Mouse (Mus musculus): Measurements from ENCODE around the gene Slc25a1. TPM values are rescaled to one million over a fixed set of nuclear protein-coding genes. Genes with fewer than 3 reads are reported as not detected.

The Slc25a1 gene
- polyA plus RNA-seq, 1 experiment from 2014 or later, result 107 TPM

DNA sequence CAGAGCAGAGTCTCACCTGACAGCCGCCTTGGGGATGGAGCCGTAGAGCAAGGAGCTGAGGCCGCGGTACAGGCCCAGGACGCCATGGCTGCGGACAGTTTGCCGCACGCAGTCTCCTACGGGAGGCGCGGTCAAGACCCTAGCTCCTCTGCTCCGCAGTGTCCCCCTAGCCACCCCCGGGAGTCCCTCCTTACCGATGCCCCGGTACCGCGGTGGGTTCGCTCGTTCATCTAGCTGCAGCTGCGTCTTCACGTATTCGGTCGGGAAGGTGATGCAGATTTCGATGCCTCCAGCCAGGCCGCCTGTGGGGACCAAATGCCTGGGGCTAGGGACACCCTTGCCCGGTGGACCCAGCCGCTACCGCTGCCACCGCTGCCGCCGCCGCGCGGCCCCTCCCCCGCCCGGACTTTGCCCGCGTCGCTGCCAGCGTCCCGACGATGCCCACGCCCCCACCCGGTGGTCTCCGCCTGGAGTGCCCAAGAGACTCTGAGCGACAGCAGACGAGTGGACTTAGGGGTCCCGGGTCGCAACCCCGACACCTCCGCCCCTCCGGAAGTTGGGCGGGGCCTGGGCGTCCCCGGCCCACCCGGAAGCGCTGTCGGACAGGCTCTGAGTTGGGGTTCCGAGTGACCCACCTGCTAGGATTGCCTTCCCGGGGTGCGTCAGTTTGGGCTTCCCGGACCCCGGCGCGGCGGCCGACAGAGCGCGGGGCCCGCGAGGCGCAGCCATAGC is 502 bp downstream of the Slc25a1 start:
- peak; percentile 53 for ATAC-seq (ENCODE audit: low FRiP score, low TSS enrichment)
- WGBS, result under 1% methylated on average over 71 of the region's 72 CpGs
- no peaks in the 10 kb centered on the region for H3K9me3 ChIP-seq (ENCODE audit: low read length)

DNA sequence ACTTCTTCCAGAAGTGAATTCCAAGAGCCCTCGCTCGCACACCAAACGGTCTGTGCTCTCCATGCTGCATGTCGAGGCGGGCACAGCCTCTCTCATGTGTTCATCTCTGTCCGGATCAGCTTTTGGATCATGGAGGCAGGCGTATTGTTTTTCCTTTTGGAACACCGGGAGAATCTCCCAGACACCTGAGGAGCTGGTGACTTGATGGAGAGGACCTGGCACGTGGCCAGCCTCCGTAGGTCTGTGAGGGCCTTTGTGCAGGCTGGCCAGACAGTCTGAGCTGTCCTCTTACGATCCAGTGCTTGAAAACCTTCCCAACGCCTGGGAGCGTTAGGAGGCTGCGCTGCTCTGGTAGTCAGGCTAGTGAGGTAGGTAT is 5.9 kb downstream of the Slc25a1 start:
- under 1% methylated on average over 14 of the region's 14 CpGs for WGBS
- H3K27me3 ChIP-seq (ENCODE audit: insufficient read depth, low read length), result peaks cover 21% of the 10 kb centered on the region
- peaks cover 11% of the 10 kb centered on the region for H3K36me3 ChIP-seq (ENCODE audit: insufficient read depth, low read length)
- peak overlapping the region; percentile 71 for H3K4me2 ChIP-seq (replicated peaks; ENCODE audit: low read depth, low read length)
- H3K4me1 ChIP-seq (ENCODE audit: insufficient read depth, low read length), result peaks cover 25% of the 10 kb centered on the region
- H3K4me3 ChIP-seq (ENCODE audit: low read length), result peak overlapping the region; percentile 89
- peak overlapping the region; percentile 92 for H3K9ac ChIP-seq (replicated peaks; ENCODE audit: low read length)
- 0 out of 2 replicates have a peak, but pooled peaks have one; percentile 3 for ATAC-seq (ENCODE audit: low FRiP score, low TSS enrichment)
- no peaks in the 10 kb centered on the region for H3K9me3 ChIP-seq (ENCODE audit: low read length)
- H3K27ac ChIP-seq (ENCODE audit: low read length), result peak overlapping the region; percentile 84

More for the DNA sequence above, 502 bp downstream of the Slc25a1 start:
- H3K4me1 ChIP-seq (ENCODE audit: insufficient read depth, low read length), result peaks cover 15% of the 10 kb centered on the region
- H3K27ac ChIP-seq (ENCODE audit: low read length), result peak overlapping the region; percentile 95
- peak overlapping the region; percentile 83 for H3K9ac ChIP-seq (replicated peaks; ENCODE audit: low read length)
- H3K36me3 ChIP-seq (ENCODE audit: insufficient read depth, low read length), result peaks cover 11% of the 10 kb centered on the region
- peak overlapping the region; percentile 99 for H3K4me2 ChIP-seq (replicated peaks; ENCODE audit: low read depth, low read length)
- peak overlapping the region; percentile 72 for H3K4me3 ChIP-seq (ENCODE audit: low read length)
- H3K27me3 ChIP-seq (ENCODE audit: insufficient read depth, low read length), result no peaks in the 10 kb centered on the region

DNA sequence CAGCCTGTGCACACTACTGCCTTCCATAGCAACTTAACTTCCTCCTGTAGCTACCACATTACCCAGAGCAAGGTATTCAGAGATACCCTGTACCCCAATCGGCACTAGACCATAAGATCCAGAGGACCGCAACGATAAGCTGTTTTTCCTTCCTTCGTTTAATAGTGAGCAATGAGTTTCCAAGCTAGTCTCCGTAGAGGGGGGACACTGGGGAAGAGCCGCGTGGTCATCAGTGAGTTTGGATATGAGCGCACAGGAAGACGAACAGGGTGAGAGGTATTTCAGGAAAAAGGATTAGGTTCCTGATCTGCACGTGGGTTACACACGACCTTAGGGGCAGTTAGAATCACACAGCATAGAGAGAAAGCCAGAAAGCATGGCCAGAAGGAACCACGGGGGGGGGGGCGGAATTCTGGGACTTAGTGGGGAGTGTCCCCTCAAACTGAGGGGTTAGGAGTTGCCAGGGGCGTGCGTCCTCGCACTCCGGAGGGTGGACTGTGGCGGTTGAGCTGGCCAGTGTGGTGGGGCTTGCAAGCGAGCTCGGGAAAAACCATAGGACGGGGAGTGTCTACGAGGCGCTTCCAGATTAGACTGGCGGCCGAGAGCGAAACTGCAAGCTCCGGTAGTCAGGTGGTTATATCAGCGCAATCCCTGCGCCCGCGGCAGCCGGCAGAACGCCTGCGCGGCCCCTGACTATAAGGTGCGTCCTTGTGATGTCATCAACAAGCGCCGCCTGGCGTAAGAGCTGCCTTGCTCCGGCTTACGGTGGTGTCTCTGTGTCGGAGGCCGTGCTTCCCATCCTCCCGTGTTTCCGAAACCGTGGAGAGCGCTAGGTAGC is 6.5 kb downstream of the Slc25a1 start:
- H3K9me3 ChIP-seq (ENCODE audit: low read length), result no peaks in the 10 kb centered on the region
- H3K4me3 ChIP-seq (ENCODE audit: low read length), result peak overlapping the region; percentile 89
- H3K4me1 ChIP-seq (ENCODE audit: insufficient read depth, low read length), result peaks cover 19% of the 10 kb centered on the region
- 2% methylated on average over 47 of the region's 47 CpGs for WGBS
- H3K27me3 ChIP-seq (ENCODE audit: insufficient read depth, low read length), result peaks cover 26% of the 10 kb centered on the region
- peaks cover 11% of the 10 kb centered on the region for H3K36me3 ChIP-seq (ENCODE audit: insufficient read depth, low read length)
- peak overlapping the region; percentile 92 for H3K9ac ChIP-seq (replicated peaks; ENCODE audit: low read length)
- H3K4me2 ChIP-seq (replicated peaks; ENCODE audit: low read depth, low read length), result peak overlapping the region; percentile 71
- peak overlapping the region; percentile 90 for H3K27ac ChIP-seq (ENCODE audit: low read length)
- ATAC-seq (ENCODE audit: low FRiP score, low TSS enrichment), result peak; percentile 93

DNA sequence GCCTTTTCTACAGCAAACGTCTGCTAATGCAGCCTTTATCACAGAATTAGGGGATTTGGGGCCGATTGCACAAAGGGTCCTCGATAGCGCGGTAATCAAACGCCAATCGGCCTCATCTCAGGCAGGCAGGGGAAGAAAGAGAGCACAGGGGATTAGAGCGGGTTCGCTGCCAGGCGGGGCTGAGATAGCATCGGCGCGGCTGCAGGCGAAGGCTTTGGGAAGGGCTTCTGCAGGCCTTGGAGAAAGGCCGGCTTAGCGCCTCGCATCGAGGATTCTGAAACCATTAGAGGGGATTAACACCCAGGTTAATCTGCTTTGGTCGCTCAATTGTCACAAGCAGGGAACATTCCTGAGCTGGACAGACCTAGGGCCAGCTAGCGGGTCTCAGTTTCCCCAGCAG is 7.4 kb downstream of the Slc25a1 start:
- peaks cover 18% of the 10 kb centered on the region for H3K4me1 ChIP-seq (ENCODE audit: insufficient read depth, low read length)
- H3K9me3 ChIP-seq (ENCODE audit: low read length), result no peaks in the 10 kb centered on the region
- peaks cover 10% of the 10 kb centered on the region for H3K36me3 ChIP-seq (ENCODE audit: insufficient read depth, low read length)
- peak overlapping the region; percentile 46 for H3K9ac ChIP-seq (replicated peaks; ENCODE audit: low read length)
- H3K27ac ChIP-seq (ENCODE audit: low read length), result no peak overlapping the region
- peaks cover 35% of the 10 kb centered on the region for H3K27me3 ChIP-seq (ENCODE audit: insufficient read depth, low read length)
- no peak for ATAC-seq (ENCODE audit: low FRiP score, low TSS enrichment)
- 13% methylated on average over 20 of the region's 20 CpGs for WGBS
- peak overlapping the region; percentile 71; the same call in 1 of the 2 replicates for H3K4me2 ChIP-seq (replicated peaks; ENCODE audit: low read depth, low read length)
- H3K4me3 ChIP-seq (ENCODE audit: low read length), result no peak overlapping the region

DNA sequence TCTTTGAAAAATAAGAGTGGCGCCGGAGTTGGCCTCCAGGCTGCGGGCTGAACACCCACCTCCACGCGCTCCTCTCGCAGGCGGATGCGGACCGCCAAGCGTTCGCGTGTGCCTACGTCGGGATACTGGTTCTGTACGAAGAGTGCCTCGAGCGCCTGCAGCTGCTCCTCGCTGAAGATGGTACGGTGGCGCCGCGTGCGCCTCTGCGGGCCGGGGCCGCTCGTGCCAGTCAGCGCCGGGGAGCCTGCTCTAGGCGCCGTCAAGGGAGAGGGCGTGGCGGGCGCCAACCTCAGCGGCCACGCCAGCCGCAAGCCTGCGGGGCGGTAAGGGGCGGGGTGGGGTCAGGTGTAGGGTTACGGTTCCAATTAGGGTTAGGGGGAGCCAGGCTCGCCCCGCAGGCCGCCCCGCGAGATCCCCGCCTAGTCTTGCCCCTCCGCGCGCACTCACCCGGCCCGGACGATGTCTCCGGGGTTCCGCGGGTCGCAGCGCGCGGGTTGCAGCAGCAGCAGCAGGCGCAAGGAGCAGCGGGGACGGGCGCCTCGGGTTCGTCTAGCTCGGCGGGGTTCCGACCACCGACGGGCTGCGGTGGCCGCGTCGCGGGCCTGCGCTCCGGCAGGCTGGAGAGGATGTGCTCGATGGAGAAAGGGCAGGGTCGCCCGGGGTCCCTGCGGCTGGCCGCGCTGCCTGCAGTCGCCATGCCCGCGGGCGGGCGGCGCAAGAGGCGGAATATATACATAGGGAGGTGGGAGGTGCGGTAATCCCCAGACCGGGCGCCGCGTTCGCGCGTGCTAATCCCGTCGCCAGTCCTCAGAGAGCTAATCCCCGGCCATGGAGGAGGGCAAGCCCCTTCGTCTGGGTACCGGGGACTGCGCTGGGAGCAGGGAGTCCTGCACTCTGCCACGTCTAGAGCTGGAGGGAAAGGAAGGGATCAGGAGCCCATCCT is 13.4 kb downstream of the Slc25a1 start, which contains the start of gene Gsc2:
Gene Gsc2 (minus strand): TSS at position 753 of the 943 bp plus-strand sequence.
- H3K9ac ChIP-seq (replicated peaks; ENCODE audit: low read length), result peak within 1 kb of the TSS; percentile 40
- peaks cover 65% of the 10 kb centered on the region for H3K27me3 ChIP-seq (ENCODE audit: insufficient read depth, low read length)
- peak within 1 kb of the TSS; percentile 74 for H3K4me2 ChIP-seq (replicated peaks; ENCODE audit: low read depth, low read length)
- WGBS, result under 1% methylated on average over 99 of the region's 106 CpGs
- no peak within 1 kb of the TSS for H3K27ac ChIP-seq (ENCODE audit: low read length)
- peak within 1 kb of the TSS; percentile 45 for H3K4me3 ChIP-seq (ENCODE audit: low read length)
- H3K9me3 ChIP-seq (ENCODE audit: low read length), result no peaks in the 10 kb centered on the region
- peak; percentile 11; the same call in 1 of the 2 replicates for ATAC-seq (ENCODE audit: low FRiP score, low TSS enrichment)
- H3K36me3 ChIP-seq (ENCODE audit: insufficient read depth, low read length), result no peaks in the 10 kb centered on the region
- peaks cover 21% of the 10 kb centered on the region for H3K4me1 ChIP-seq (ENCODE audit: insufficient read depth, low read length)

DNA sequence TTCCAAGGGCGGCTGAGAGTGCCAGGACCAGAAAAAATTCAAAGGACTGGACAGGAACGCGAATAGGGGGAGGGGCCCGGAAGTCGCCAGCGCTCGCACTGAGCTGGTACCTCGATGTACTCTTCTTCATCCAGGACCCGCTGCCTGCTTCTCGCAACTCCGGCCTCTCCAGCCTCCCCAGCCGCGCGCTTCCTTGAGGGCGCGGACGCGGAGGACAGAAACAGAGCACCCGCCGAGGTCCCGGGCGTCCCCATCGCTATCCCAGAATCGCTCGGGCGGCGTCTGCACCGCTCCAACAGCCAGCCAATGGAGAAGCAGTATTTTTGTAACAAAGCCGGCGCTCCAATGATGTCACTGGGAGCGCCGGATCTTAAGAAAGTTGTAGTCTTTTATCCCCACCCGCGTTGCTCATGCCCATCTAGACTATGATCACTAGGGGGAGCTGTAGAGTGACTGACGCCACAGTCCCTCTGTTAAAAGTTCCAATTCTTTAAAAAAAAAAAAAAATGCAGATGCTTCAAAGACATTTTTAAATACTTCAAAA is 16.9 kb downstream of the Slc25a1 start, which contains the start of gene Ess2:
Gene Ess2 (minus strand): TSS at position 297 of the 544 bp plus-strand sequence.
- WGBS, result 0% methylated on average over 35 of the region's 35 CpGs
- no peak within 1 kb of the TSS for H3K27ac ChIP-seq (ENCODE audit: low read length)
- ATAC-seq (ENCODE audit: low FRiP score, low TSS enrichment), result peak; percentile 93
- H3K9ac ChIP-seq (replicated peaks; ENCODE audit: low read length), result peak within 1 kb of the TSS; percentile 75
- peaks cover 46% of the 10 kb centered on the region for H3K27me3 ChIP-seq (ENCODE audit: insufficient read depth, low read length)
- H3K4me2 ChIP-seq (replicated peaks; ENCODE audit: low read depth, low read length), result peak within 1 kb of the TSS; percentile 97
- peaks cover 26% of the 10 kb centered on the region for H3K36me3 ChIP-seq (ENCODE audit: insufficient read depth, low read length)
- H3K4me1 ChIP-seq (ENCODE audit: insufficient read depth, low read length), result peaks cover 21% of the 10 kb centered on the region
- no peaks in the 10 kb centered on the region for H3K9me3 ChIP-seq (ENCODE audit: low read length)
- peak within 1 kb of the TSS; percentile 94 for H3K4me3 ChIP-seq (ENCODE audit: low read length)

DNA sequence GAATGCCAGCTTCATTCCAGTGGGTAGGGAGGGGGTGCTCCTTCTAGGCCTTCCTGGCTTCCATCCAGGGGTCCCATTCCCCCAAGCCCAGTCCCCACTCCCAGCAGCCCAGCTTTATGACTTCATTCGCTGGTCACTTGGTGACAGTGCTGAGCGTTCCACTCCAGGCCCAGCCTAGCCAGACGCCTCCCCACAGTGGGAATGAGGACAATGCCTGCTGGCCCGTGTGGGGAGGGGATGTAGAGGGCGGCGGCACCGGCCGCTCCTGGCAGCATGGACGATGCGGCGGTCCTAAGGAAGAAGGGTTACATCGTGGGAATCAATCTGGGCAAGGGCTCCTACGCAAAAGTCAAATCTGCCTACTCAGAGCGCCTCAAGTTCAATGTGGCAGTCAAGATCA is 29.6 kb downstream of the Slc25a1 start, which contains the start of the genes Dgcr2 and Tssk2:
Gene Dgcr2 (minus strand): TSS at position 101 of the 400 bp plus-strand sequence.
Gene Tssk2 (plus strand): TSS at position 176 of the 400 bp plus-strand sequence.
- Histone ChIP-seq H3K27me3 (ENCODE audit: insufficient read depth, low read length) (no peaks in the 10 kb centered on the region), H3K4me2 (replicated peaks; ENCODE audit: low read depth, low read length) (no peak within 1 kb of the TSS), H3K9me3 (ENCODE audit: low read length) (no peaks in the 10 kb centered on the region), H3K27ac (ENCODE audit: low read length) (no peak within 1 kb of the TSS), H3K4me1 (ENCODE audit: insufficient read depth, low read length) (no peaks in the 10 kb centered on the region), H3K4me3 (ENCODE audit: low read length) (no peak within 1 kb of the TSS), H3K36me3 (ENCODE audit: insufficient read depth, low read length) (peaks cover 43% of the 10 kb centered on the region), H3K9ac (replicated peaks; ENCODE audit: low read length) (no peak within 1 kb of the TSS)
- ATAC-seq (ENCODE audit: low FRiP score, low TSS enrichment), result no peak
- 89% methylated on average over 14 of the region's 14 CpGs for WGBS

DNA sequence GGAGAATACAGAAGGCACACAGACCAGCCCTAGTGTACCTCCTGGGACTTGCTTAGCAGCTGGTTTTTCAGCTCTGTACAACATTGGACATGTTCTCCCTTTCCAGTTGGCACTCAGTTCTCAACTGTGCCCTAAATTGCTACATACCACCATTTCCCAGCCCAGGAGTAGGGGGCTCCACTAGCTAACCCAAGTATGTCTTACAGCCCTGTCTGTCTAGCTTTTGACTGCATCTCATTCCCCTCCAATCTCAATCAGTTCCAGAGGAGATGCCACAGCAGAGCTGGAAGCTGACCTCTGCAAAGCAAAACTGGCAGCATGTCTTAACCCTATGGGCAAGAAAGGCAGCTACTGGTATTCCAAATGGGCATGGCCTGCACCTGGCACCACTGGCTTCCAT is 31.9 kb downstream of the Slc25a1 start:
- Histone ChIP-seq H3K9ac (replicated peaks; ENCODE audit: low read length) (no peak overlapping the region), H3K4me2 (replicated peaks; ENCODE audit: low read depth, low read length) (no peak overlapping the region), H3K4me1 (ENCODE audit: insufficient read depth, low read length) (no peaks in the 10 kb centered on the region), H3K9me3 (ENCODE audit: low read length) (no peaks in the 10 kb centered on the region), H3K27me3 (ENCODE audit: insufficient read depth, low read length) (no peaks in the 10 kb centered on the region), H3K4me3 (ENCODE audit: low read length) (no peak overlapping the region), H3K27ac (ENCODE audit: low read length) (no peak overlapping the region), H3K36me3 (ENCODE audit: insufficient read depth, low read length) (peaks cover 21% of the 10 kb centered on the region)
- no peak for ATAC-seq (ENCODE audit: low FRiP score, low TSS enrichment)

DNA sequence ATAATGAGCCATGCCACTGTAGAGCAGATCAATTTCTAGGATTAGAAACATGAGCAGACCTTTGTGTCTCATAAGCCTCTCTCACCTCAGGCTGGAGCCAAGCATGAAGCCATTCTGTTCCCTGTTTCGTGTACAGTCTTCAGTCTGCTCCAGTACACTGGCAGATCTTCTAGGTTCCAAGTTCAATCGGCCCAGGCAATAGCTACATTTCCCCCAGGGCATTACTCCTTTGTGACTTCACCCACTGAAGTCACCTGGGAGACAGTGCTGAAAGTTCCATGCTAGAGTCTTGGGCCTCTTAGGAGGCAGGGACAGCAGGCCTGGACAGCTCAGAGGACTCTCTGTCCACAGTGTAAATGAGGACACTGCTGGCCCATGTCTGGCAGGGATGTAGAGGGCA is 34.1 kb downstream of the Slc25a1 start, which contains the start of gene Tssk1:
Gene Tssk1 (plus strand): TSS at position 301 of the 400 bp plus-strand sequence.
- H3K4me1 ChIP-seq (ENCODE audit: insufficient read depth, low read length), result peaks cover 15% of the 10 kb centered on the region
- 78% methylated on average over 2 of the region's 2 CpGs for WGBS
- H3K27me3 ChIP-seq (ENCODE audit: insufficient read depth, low read length), result no peaks in the 10 kb centered on the region
- no peak within 1 kb of the TSS for H3K27ac ChIP-seq (ENCODE audit: low read length)
- H3K4me2 ChIP-seq (replicated peaks; ENCODE audit: low read depth, low read length), result no peak within 1 kb of the TSS
- no peak within 1 kb of the TSS for H3K9ac ChIP-seq (replicated peaks; ENCODE audit: low read length)
- ATAC-seq (ENCODE audit: low FRiP score, low TSS enrichment), result no peak
- H3K36me3 ChIP-seq (ENCODE audit: insufficient read depth, low read length), result peaks cover 11% of the 10 kb centered on the region; the same call in 1 of the 2 replicates
- H3K9me3 ChIP-seq (ENCODE audit: low read length), result no peaks in the 10 kb centered on the region
- H3K4me3 ChIP-seq (ENCODE audit: low read length), result no peak within 1 kb of the TSS
